Mouse (Mus musculus) kidney, adult 2 months (tissue): ENCODE measurements around the gene Mmd.

Experiments
- CTCF ChIP-seq: fragments of 200-500 bp; conservative IDR thresholded peaks from 2 replicates; pipeline ENCODE4 v1.5.1; 2011; ENCODE audit warnings: low read depth, mild to moderate bottlenecking, control low read depth, low read length, moderate library complexity, mixed read lengths; ENCODE audit not compliant: insufficient read depth, insufficient read length
- POLR2A ChIP-seq: fragments of 200-500 bp; IDR thresholded peaks from one replicate; pipeline ENCODE4 v1.6.1; 2011; ENCODE audit warnings: low read depth, low read length, control low read depth

GRCm38 (mm10) chr11:90268934-90269333, 19.7 kb downstream of the Mmd start:
- TF ChIP-seq CTCF, result no peak
- no peak for TF ChIP-seq POLR2A
